9 mouse cellular contexts compared by ENCODE assay signal in genomic region chr12:3868676-3869458, GRCm38 (mm10).
DNase-seq lines count a peak whose midpoint lies in the region; ATAC-seq and TF ChIP-seq lines count a peak whose summit lies in the region.
"Had no signal": no experiment of that assay in that cellular context is flagged by ENCODE, and none has a peak within 500 bp of the region (broad histone marks: within the 10 kb centered on the region; RNA-seq: fewer than 3 reads in every experiment).

No protein-coding gene starts in this region.

- no peak for TF ChIP-seq CTCF in kidney, adult 2 months (conservative IDR thresholded peaks at IDR 0.05; ENCODE audit: insufficient read depth, insufficient read length, low read depth, low read length)

- ATAC-seq in kidney, embryonic 15.5 days (replicated peaks; ENCODE audit: low FRiP score): no peak
- peak; percentile 37 for ATAC-seq in heart, embryonic 16.5 days (replicated peaks; ENCODE audit: extremely low read depth, insufficient read depth, low FRiP score)
- no peak for ATAC-seq in hindbrain, embryonic 11.5 days (ENCODE audit: low FRiP score)

- H3K27me3 ChIP-seq in kidney, adult 2 months (replicated peaks; ENCODE audit: control insufficient read depth, insufficient read depth, low read length): no peaks in the 10 kb centered on the region
- H3K27me3 ChIP-seq in kidney, embryonic 15.5 days: no peaks in the 10 kb centered on the region
- no peaks in the 10 kb centered on the region for H3K27me3 ChIP-seq in heart, embryonic 16.5 days (ENCODE audit: control insufficient read depth, insufficient read depth, low read length)
- no peaks in the 10 kb centered on the region for H3K27me3 ChIP-seq in hindbrain, embryonic 11.5 days (ENCODE audit: control insufficient read depth, insufficient read depth, low read length)
- H3K27me3 ChIP-seq: embryonic facial prominence, embryonic 15.5 days had no signal

- TF ChIP-seq POLR2A in kidney, adult 2 months (IDR thresholded peaks at IDR 0.05; ENCODE audit: low read depth, low read length): no peak

- no peaks in the 10 kb centered on the region for H3K9me3 ChIP-seq in kidney, embryonic 15.5 days (replicated peaks)
- no peaks in the 10 kb centered on the region for H3K9me3 ChIP-seq in heart, embryonic 16.5 days (replicated peaks; ENCODE audit: control insufficient read depth, low read length)
- H3K9me3 ChIP-seq in hindbrain, embryonic 11.5 days (ENCODE audit: control insufficient read depth, low read length): no peaks in the 10 kb centered on the region
- H3K9me3 ChIP-seq: embryonic facial prominence, embryonic 15.5 days had no signal

- H3K36me3 ChIP-seq in kidney, adult 2 months (ENCODE audit: control insufficient read depth, insufficient read depth, low read length): no peaks in the 10 kb centered on the region; the same call in 1 of the 2 replicates
- H3K36me3 ChIP-seq in kidney, embryonic 15.5 days: peaks cover 72% of the 10 kb centered on the region
- peaks cover 13% of the 10 kb centered on the region; the same call in 1 of the 2 replicates for H3K36me3 ChIP-seq in heart, embryonic 16.5 days (ENCODE audit: control insufficient read depth, insufficient read depth)
- no peaks in the 10 kb centered on the region; the same call in 1 of the 2 replicates for H3K36me3 ChIP-seq in hindbrain, embryonic 11.5 days (ENCODE audit: control insufficient read depth, insufficient read depth, low read length)

- H3K4me3 ChIP-seq in kidney, adult 2 months (ENCODE audit: insufficient read depth, low read depth, low read length): no peak overlapping the region
- H3K4me3 ChIP-seq in kidney, embryonic 15.5 days (replicated peaks): no peak overlapping the region
- no peak overlapping the region for H3K4me3 ChIP-seq in heart, embryonic 16.5 days (ENCODE audit: low read length)
- H3K4me3 ChIP-seq in hindbrain, embryonic 11.5 days (ENCODE audit: low read depth, low read length): no peak overlapping the region
- H3K4me3 ChIP-seq: embryonic facial prominence, embryonic 15.5 days had no signal

- H3K4me1 ChIP-seq in kidney, adult 2 months (ENCODE audit: control insufficient read depth, insufficient read depth, low read length): peaks cover 43% of the 10 kb centered on the region
- peaks cover 66% of the 10 kb centered on the region for H3K4me1 ChIP-seq in kidney, embryonic 15.5 days
- peaks cover 71% of the 10 kb centered on the region for H3K4me1 ChIP-seq in heart, embryonic 16.5 days (ENCODE audit: control insufficient read depth, insufficient read depth, low read length)
- peaks cover 2% of the 10 kb centered on the region; the same call in 1 of the 2 replicates for H3K4me1 ChIP-seq in hindbrain, embryonic 11.5 days (replicated peaks; ENCODE audit: control insufficient read depth, insufficient read depth, low read length)

- peak overlapping the region; percentile 17; the same call in 1 of the 2 replicates for H3K27ac ChIP-seq in kidney, adult 2 months (ENCODE audit: insufficient read depth, low read depth, low read length)
- no peak overlapping the region for H3K27ac ChIP-seq in kidney, embryonic 15.5 days
- peak overlapping the region; percentile 87 for H3K27ac ChIP-seq in heart, embryonic 16.5 days (ENCODE audit: low read length)
- no peak overlapping the region for H3K27ac ChIP-seq in hindbrain, embryonic 11.5 days (ENCODE audit: low read depth, low read length)
- H3K27ac ChIP-seq: embryonic facial prominence, embryonic 15.5 days had no signal

- no peak overlapping the region for H3K9ac ChIP-seq in kidney, embryonic 15.5 days
- H3K9ac ChIP-seq in heart, embryonic 16.5 days (ENCODE audit: low read length): peak overlapping the region; percentile 2; the same call in 1 of the 2 replicates
- H3K9ac ChIP-seq in hindbrain, embryonic 11.5 days (ENCODE audit: low read depth, low read length): no peak overlapping the region
- H3K9ac ChIP-seq: embryonic facial prominence, embryonic 15.5 days had no signal

- peak; percentile 85 for DNase-seq in kidney, adult 2 months
- peak; percentile 23 for DNase-seq in adipocyte (ENCODE audit: low spot score)
- peak; percentile 89 for DNase-seq in cerebellum, postnatal 10 days
- DNase-seq in natural killer cell, adult 2 months (ENCODE audit: low spot score in 2 of 2): peak; percentile 19 to 31
- no peak for DNase-seq in hindbrain, embryonic 11.5 days (ENCODE audit: low spot score)
- no peak for DNase-seq in embryo, embryonic 10.5 days (ENCODE audit: low spot score)

- no peak overlapping the region for H3K4me2 ChIP-seq in kidney, embryonic 15.5 days
- no peak overlapping the region for H3K4me2 ChIP-seq in heart, embryonic 16.5 days (ENCODE audit: low read depth, low read length)
- no peak overlapping the region for H3K4me2 ChIP-seq in hindbrain, embryonic 11.5 days (replicated peaks; ENCODE audit: low read depth, low read length)
- H3K4me2 ChIP-seq: embryonic facial prominence, embryonic 15.5 days had no signal

- 26% methylated on average over 7 of the region's 7 CpGs for WGBS in kidney, adult 2 months
- WGBS in kidney, embryonic 15.5 days: 66% methylated on average over 7 of the region's 7 CpGs
- WGBS in heart, embryonic 16.5 days: 39% methylated on average over 7 of the region's 7 CpGs
- 84% methylated on average over 7 of the region's 7 CpGs for WGBS in hindbrain, embryonic 11.5 days

Comparison
In these comparisons a context has a peak if more than half of its experiments do, and no peak if none do; other contexts are left out.
1. H3K27ac ChIP-seq: peak in kidney, adult 2 months (single experiment) and heart, embryonic 16.5 days (single experiment); none in kidney, embryonic 15.5 days (single experiment) and hindbrain, embryonic 11.5 days (single experiment).
2. DNase-seq: peak in kidney, adult 2 months (single experiment), adipocyte (single experiment), cerebellum, postnatal 10 days (2 of 2) and natural killer cell, adult 2 months (2 of 2); none in hindbrain, embryonic 11.5 days (single experiment) and embryo, embryonic 10.5 days (single experiment).